Mouse (Mus musculus): ENCODE measurements at regions not wholly inside any gene's neighbourhood (a gene's known extent, or its start where the extent isn't known, plus 50 kb on each side); places are given as distances from the start of the nearest gene placed in this dataset.

GRCm38 (mm10) chr14:103929734-103930364 lies 85.6 kb upstream of the Ednrb start:
- POLR2A ChIA-PET: interaction anchor here (0.6 kb wide), 1 partner anchor 109 kb away, joined by 3 read pairs; no protein-coding TSS in a partner anchor
- H3K27me3 ChIP-seq: no peaks in the 10 kb centered on the region
- CTCF ChIA-PET: no interaction called here
- ATAC-seq: no peak
- no peak for TF ChIP-seq CTCF (IDR thresholded peaks at IDR 0.05)
- DNase-seq (ENCODE audit: low read depth, low spot score): no peak
- in situ Hi-C loops (cut with MboI; ENCODE audit: low pct_unique_long_range_greater_than_20kb): no loop called here

- in situ Hi-C loops (cut with MboI; ENCODE audit: low pct_unique_long_range_greater_than_20kb): no loop called here
- POLR2A ChIA-PET: no interaction called here
- H3K27me3 ChIP-seq: no peaks in the 10 kb centered on the region
- CTCF ChIA-PET: no interaction called here
- DNase-seq (ENCODE audit: low read depth, low spot score) (no peak), ATAC-seq (no peak)
- TF ChIP-seq CTCF (IDR thresholded peaks at IDR 0.05): no peak
Observed at GRCm38 (mm10) chr14:103929155-103929729, 85.0 kb upstream of the Ednrb start.

- no peak for TF ChIP-seq CTCF (IDR thresholded peaks at IDR 0.05)
- H3K27me3 ChIP-seq: no peaks in the 10 kb centered on the region
- CTCF ChIA-PET: no interaction called here
Observed at GRCm38 (mm10) chr14:103920169-103920568, 76.0 kb upstream of the Ednrb start.

GRCm38 (mm10) chr14:103919380-103919779 lies 75.2 kb upstream of the Ednrb start:
- POLR2A ChIA-PET: no interaction called here
- ATAC-seq (no peak), DNase-seq (ENCODE audit: low read depth, low spot score) (no peak)
- TF ChIP-seq CTCF (IDR thresholded peaks at IDR 0.05): no peak
- CTCF ChIA-PET: no interaction called here
- in situ Hi-C loops (cut with MboI; ENCODE audit: low pct_unique_long_range_greater_than_20kb): no loop called here
- H3K27me3 ChIP-seq: no peaks in the 10 kb centered on the region

More at GRCm38 (mm10) chr14:103920169-103920568, 76.0 kb upstream of the Ednrb start:
- DNase-seq (ENCODE audit: low read depth, low spot score) (no peak), ATAC-seq (no peak)
- POLR2A ChIA-PET: interaction anchor here (1.2 kb wide), 1 partner anchor 11 kb away, joined by 3 read pairs; no protein-coding TSS in a partner anchor
- in situ Hi-C loops (cut with MboI; ENCODE audit: low pct_unique_long_range_greater_than_20kb): no loop called here

- TF ChIP-seq CTCF (IDR thresholded peaks at IDR 0.05): no peak
- in situ Hi-C loops (cut with MboI; ENCODE audit: low pct_unique_long_range_greater_than_20kb): no loop called here
- peaks cover 3% of the 10 kb centered on the region for H3K27me3 ChIP-seq
- POLR2A ChIA-PET: no interaction called here
- CTCF ChIA-PET: no interaction called here
- DNase-seq (ENCODE audit: low read depth, low spot score): no peak
- ATAC-seq: no peak
Observed at GRCm38 (mm10) chr14:103913453-103913852, 69.3 kb upstream of the Ednrb start.

- CTCF ChIA-PET: no interaction called here
- in situ Hi-C loops (cut with MboI; ENCODE audit: low pct_unique_long_range_greater_than_20kb): no loop called here
- ATAC-seq (no peak), DNase-seq (ENCODE audit: low read depth, low spot score) (no peak)
- POLR2A ChIA-PET: no interaction called here
- peaks cover 3% of the 10 kb centered on the region for H3K27me3 ChIP-seq
- no peak for TF ChIP-seq CTCF (IDR thresholded peaks at IDR 0.05)
Observed at GRCm38 (mm10) chr14:103911707-103912106, 67.5 kb upstream of the Ednrb start.

- in situ Hi-C loops (cut with MboI; ENCODE audit: low pct_unique_long_range_greater_than_20kb): no loop called here
- no peak for DNase-seq (ENCODE audit: low read depth, low spot score)
- POLR2A ChIA-PET: no interaction called here
- ATAC-seq: no peak
- CTCF ChIA-PET: no interaction called here
- no peak for TF ChIP-seq CTCF (IDR thresholded peaks at IDR 0.05)
- peaks cover 3% of the 10 kb centered on the region for H3K27me3 ChIP-seq
Observed at GRCm38 (mm10) chr14:103911280-103911679, 67.1 kb upstream of the Ednrb start.

GRCm38 (mm10) chr14:103906417-103907070 lies 62.3 kb upstream of the Ednrb start:
- ATAC-seq: no peak
- H3K27me3 ChIP-seq: no peaks in the 10 kb centered on the region
- POLR2A ChIA-PET: no interaction called here
- no peak for DNase-seq (ENCODE audit: low read depth, low spot score)
- in situ Hi-C loops (cut with MboI; ENCODE audit: low pct_unique_long_range_greater_than_20kb): no loop called here
- no peak for TF ChIP-seq CTCF (IDR thresholded peaks at IDR 0.05)
- CTCF ChIA-PET: no interaction called here

- CTCF ChIA-PET: interaction anchor here (1.1 to 1.3 kb wide), 2 partner anchors 9 to 73 kb away, joined by 3 to 4 read pairs; no protein-coding TSS in a partner anchor
- ATAC-seq: no peak
- in situ Hi-C loops (cut with MboI; ENCODE audit: low pct_unique_long_range_greater_than_20kb): no loop called here
- DNase-seq (ENCODE audit: low read depth, low spot score): no peak
- no peak for TF ChIP-seq CTCF (IDR thresholded peaks at IDR 0.05)
- H3K27me3 ChIP-seq: no peaks in the 10 kb centered on the region
- POLR2A ChIA-PET: interaction anchor here (1.3 kb wide), 1 partner anchor 8 kb away, joined by 3 read pairs; no protein-coding TSS in a partner anchor
Observed at GRCm38 (mm10) chr14:103900817-103901216, 56.6 kb upstream of the Ednrb start.

- ChIA-PET POLR2A (no interaction called here), CTCF (interaction anchor here (1.3 kb wide), 1 partner anchor 11 kb away, joined by 4 read pairs; no protein-coding TSS in a partner anchor)
- ATAC-seq: no peak
- in situ Hi-C loops (cut with MboI; ENCODE audit: low pct_unique_long_range_greater_than_20kb): no loop called here
- DNase-seq (ENCODE audit: low read depth, low spot score): no peak
- no peaks in the 10 kb centered on the region for H3K27me3 ChIP-seq
- no peak for TF ChIP-seq CTCF (IDR thresholded peaks at IDR 0.05)
Observed at GRCm38 (mm10) chr14:103899111-103899814, 55.1 kb upstream of the Ednrb start.

GRCm38 (mm10) chr14:103898689-103899088 lies 54.5 kb upstream of the Ednrb start:
- DNase-seq (ENCODE audit: low read depth, low spot score) (no peak), ATAC-seq (no peak)
- TF ChIP-seq CTCF (IDR thresholded peaks at IDR 0.05): no peak
- in situ Hi-C loops (cut with MboI; ENCODE audit: low pct_unique_long_range_greater_than_20kb): no loop called here
- no peaks in the 10 kb centered on the region for H3K27me3 ChIP-seq
- ChIA-PET CTCF (no interaction called here), POLR2A (no interaction called here)
